11 mouse cellular contexts compared by ENCODE assay signal in the genomic region with DNA sequence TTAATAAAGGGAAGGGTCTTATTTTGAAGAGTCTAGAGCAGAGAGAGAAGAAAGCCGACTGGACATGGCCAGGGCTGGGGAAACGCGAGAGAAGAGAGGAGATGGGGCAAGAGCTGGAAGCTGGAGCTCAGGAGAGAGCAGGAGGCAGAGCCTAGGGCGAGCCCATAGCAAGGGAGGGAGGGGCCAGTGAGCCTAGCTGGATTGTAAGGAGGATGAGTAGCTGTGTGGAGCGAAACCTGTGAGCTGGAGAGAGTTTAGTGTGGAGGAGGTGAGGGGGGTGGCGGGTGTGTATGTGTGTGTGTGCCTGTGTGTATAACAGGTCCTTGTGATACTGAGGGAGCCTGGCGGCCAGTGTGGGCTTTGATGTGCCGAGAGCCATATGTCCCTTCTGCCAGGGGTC. TPM values are rescaled to one million over a fixed set of nuclear protein-coding genes. Genes with fewer than 3 reads are reported as not detected.
DNase-seq lines count a peak whose midpoint lies in the region; ATAC-seq and TF ChIP-seq lines count a peak whose summit lies in the region.
"Had no signal": no experiment of that assay in that cellular context is flagged by ENCODE, and none has a peak within 500 bp of the region (broad histone marks: within the 10 kb centered on the region; RNA-seq: fewer than 3 reads in every experiment).

No protein-coding gene starts in this region.

- no peak for TF ChIP-seq EP300 in lung, postnatal 0 days (IDR thresholded peaks at IDR 0.05)

- no peak overlapping the region for H3K4me2 ChIP-seq in heart, embryonic 11.5 days
- H3K4me2 ChIP-seq in lung, postnatal 0 days (replicated peaks; ENCODE audit: low read depth, low read length), result no peak overlapping the region
- H3K4me2 ChIP-seq in stomach, embryonic 16.5 days (ENCODE audit: low read depth, low read length), result no peak overlapping the region

- intact Hi-C loops in heart, postnatal 14 days (cut with DNase I), result loop anchor here (5.0 kb wide), 1 partner anchor 393 kb away; no protein-coding TSS in a partner anchor

- no peak for DNase-seq in heart, postnatal 14 days
- DNase-seq in lung, postnatal 0 days (ENCODE audit: low spot score), result peak; percentile 29
- DNase-seq in lung, postnatal 25 days (ENCODE audit: low spot score), result no peak
- DNase-seq in limb, embryonic 10.5 days (ENCODE audit: low spot score), result peak; percentile 39
- DNase-seq in ovary, postnatal 36 days (ENCODE audit: low spot score), result no peak
- DNase-seq in natural killer cell, adult 2 months (ENCODE audit: low spot score in 2 of 2), result no peak
- DNase-seq: cerebellum, postnatal 10 days had no signal

- peaks cover 15% of the 10 kb centered on the region for H3K4me1 ChIP-seq in heart, embryonic 11.5 days (ENCODE audit: control insufficient read depth, insufficient read depth, low read length)
- H3K4me1 ChIP-seq in lung, postnatal 0 days (ENCODE audit: insufficient read depth, low read depth, low read length), result no peaks in the 10 kb centered on the region
- peaks cover 28% of the 10 kb centered on the region for H3K4me1 ChIP-seq in limb, embryonic 10.5 days
- peaks cover 6% of the 10 kb centered on the region; the same call in 1 of the 2 replicates for H3K4me1 ChIP-seq in stomach, embryonic 16.5 days (ENCODE audit: control insufficient read depth, insufficient read depth, low read length)

- 39% methylated on average over 8 of the region's 8 CpGs for WGBS in heart, embryonic 11.5 days (ENCODE audit: insufficient replicate concordance)
- WGBS in lung, postnatal 0 days, result 38% methylated on average over 8 of the region's 8 CpGs
- 25% methylated on average over 8 of the region's 8 CpGs for WGBS in limb, embryonic 10.5 days
- 42% methylated on average over 8 of the region's 8 CpGs for WGBS in stomach, embryonic 16.5 days

- no peaks in the 10 kb centered on the region for H3K27me3 ChIP-seq in heart, embryonic 11.5 days (ENCODE audit: control insufficient read depth, insufficient read depth, low read length)
- no peaks in the 10 kb centered on the region for H3K27me3 ChIP-seq in lung, postnatal 0 days (replicated peaks; ENCODE audit: insufficient read depth, low read length)
- H3K27me3 ChIP-seq in limb, embryonic 10.5 days (ENCODE audit: low read depth, poor library complexity, severe bottlenecking), result no peaks in the 10 kb centered on the region
- H3K27me3 ChIP-seq in stomach, embryonic 16.5 days (ENCODE audit: control insufficient read depth, insufficient read depth, low read length), result no peaks in the 10 kb centered on the region

- ATAC-seq in heart, embryonic 11.5 days (replicated peaks; ENCODE audit: insufficient number of reproducible peaks, low FRiP score, low TSS enrichment), result peak; percentile 24; the same call in 1 of the 2 replicates
- peak; percentile 63 for ATAC-seq in lung, postnatal 0 days
- ATAC-seq in stomach, embryonic 16.5 days (ENCODE audit: insufficient read depth, low FRiP score), result peak; percentile 22; the same call in 1 of the 2 replicates
- ATAC-seq: activated CD4-positive, CD25-positive, alpha-beta regulatory T cell, adult 4 months; CD4-positive, CD25-positive, alpha-beta regulatory T cell, adult 4 months had no signal

- H3K9me3 ChIP-seq in heart, embryonic 11.5 days (replicated peaks; ENCODE audit: control insufficient read depth, low read length), result no peaks in the 10 kb centered on the region
- no peaks in the 10 kb centered on the region for H3K9me3 ChIP-seq in lung, postnatal 0 days (ENCODE audit: low read length)
- H3K9me3 ChIP-seq in limb, embryonic 10.5 days (replicated peaks), result no peaks in the 10 kb centered on the region
- H3K9me3 ChIP-seq in stomach, embryonic 16.5 days (replicated peaks; ENCODE audit: control insufficient read depth, low read length), result no peaks in the 10 kb centered on the region

- H3K4me3 ChIP-seq in heart, embryonic 11.5 days (ENCODE audit: low read depth, low read length), result no peak overlapping the region
- no peak overlapping the region for H3K4me3 ChIP-seq in lung, postnatal 0 days (ENCODE audit: low read depth, low read length)
- no peak overlapping the region for H3K4me3 ChIP-seq in limb, embryonic 10.5 days
- H3K4me3 ChIP-seq in stomach, embryonic 16.5 days (replicated peaks; ENCODE audit: low read length), result no peak overlapping the region

- 0 out of 2 replicates have a peak overlapping the region, but pooled peaks have one; percentile 35 for H3K27ac ChIP-seq in heart, embryonic 11.5 days (ENCODE audit: low read depth, low read length)
- H3K27ac ChIP-seq in lung, postnatal 0 days (ENCODE audit: low read length), result no peak overlapping the region
- H3K27ac ChIP-seq in limb, embryonic 10.5 days, result peak overlapping the region; percentile 56
- no peak overlapping the region for H3K27ac ChIP-seq in stomach, embryonic 16.5 days (ENCODE audit: low read length)

- H3K9ac ChIP-seq in heart, embryonic 11.5 days (ENCODE audit: low read depth, low read length), result no peak overlapping the region
- H3K9ac ChIP-seq in lung, postnatal 0 days (replicated peaks; ENCODE audit: low read depth), result no peak overlapping the region
- no peak overlapping the region for H3K9ac ChIP-seq in stomach, embryonic 16.5 days (ENCODE audit: low read length)

- no peak for TF ChIP-seq CTCF in lung, postnatal 0 days (IDR thresholded peaks at IDR 0.05)

- no peaks in the 10 kb centered on the region for H3K36me3 ChIP-seq in heart, embryonic 11.5 days (ENCODE audit: control insufficient read depth, insufficient read depth, low read length)
- H3K36me3 ChIP-seq in lung, postnatal 0 days (ENCODE audit: insufficient read depth, low read length), result no peaks in the 10 kb centered on the region
- H3K36me3 ChIP-seq in limb, embryonic 10.5 days, result no peaks in the 10 kb centered on the region
- no peaks in the 10 kb centered on the region for H3K36me3 ChIP-seq in stomach, embryonic 16.5 days (ENCODE audit: control insufficient read depth, insufficient read depth, low read length)

RNA-seq across cellular contexts. Expression of gene Dera, which starts 5.3 kb away (rescaled TPM):
- polyA plus RNA-seq in heart, embryonic 11.5 days (2014; fragmentation: Nextera tagmentation; extraction: Ambion mirVana), result 62.5 and 68.5 TPM in 2 replicates
- total RNA-seq in heart, postnatal 14 days (2021), result 10 to 100 TPM; 10.2 to 10.9 TPM
- polyA plus RNA-seq in lung, postnatal 0 days (2015; fragmentation: Nextera tagmentation; extraction: Ambion mirVana), result 29.4 and 30.7 TPM in 2 replicates
- 76.0 and 87.9 TPM in 2 replicates for polyA plus RNA-seq in limb, embryonic 10.5 days (2016; fragmentation: Nextera tagmentation; extraction: Ambion mirVana)
- polyA plus RNA-seq in stomach, embryonic 16.5 days (2015; fragmentation: Nextera tagmentation; extraction: Ambion mirVana), result 65.5 and 66.0 TPM in 2 replicates

RNA-seq across cellular contexts. Expression of gene Strap, which starts 24.8 kb away (rescaled TPM):
- polyA plus RNA-seq in heart, embryonic 11.5 days (2014; fragmentation: Nextera tagmentation; extraction: Ambion mirVana), result 148 and 160 TPM in 2 replicates
- 10 to 100 TPM; 78.8 to 88.3 TPM for total RNA-seq in heart, postnatal 14 days (2021)
- polyA plus RNA-seq in lung, postnatal 0 days (2015; fragmentation: Nextera tagmentation; extraction: Ambion mirVana), result 68.5 and 74.9 TPM in 2 replicates
- 227 and 229 TPM in 2 replicates for polyA plus RNA-seq in limb, embryonic 10.5 days (2016; fragmentation: Nextera tagmentation; extraction: Ambion mirVana)
- polyA plus RNA-seq in stomach, embryonic 16.5 days (2015; fragmentation: Nextera tagmentation; extraction: Ambion mirVana), result 123 and 131 TPM in 2 replicates

Comparison
In these comparisons a context has a peak if more than half of its experiments do, and no peak if none do; other contexts are left out.
1. DNase-seq: peak in lung, postnatal 0 days (single experiment) and limb, embryonic 10.5 days (single experiment); none in heart, postnatal 14 days (0 of 2), lung, postnatal 25 days (single experiment), ovary, postnatal 36 days (single experiment) and natural killer cell, adult 2 months (0 of 2).
2. H3K27ac ChIP-seq: peak in heart, embryonic 11.5 days (single experiment) and limb, embryonic 10.5 days (single experiment); none in lung, postnatal 0 days (single experiment) and stomach, embryonic 16.5 days (single experiment).
3. Peak in every context shown above with its lines, with median percentiles within 50 percentile points of each other: ATAC-seq.